Mouse (Mus musculus) midbrain, embryonic 13.5 days (tissue): Measurements from ENCODE around the gene Prom2. TPM values are rescaled to one million over a fixed set of nuclear protein-coding genes. Genes with fewer than 3 reads are reported as not detected.

Experiments used
- ATAC-seq: fragments of 200-750 bp; cut with Nextera tagmentation; 2 replicates; pipeline ENCODE4 v1.8.0; 2017; ENCODE audit warnings: mild to moderate bottlenecking, moderate TSS enrichment, moderate library complexity
- H3K27ac ChIP-seq: fragments of 300-500 bp; sonication (generic); 2 replicates; pipeline ENCODE4 v1.5.1; 2015; ENCODE audit warnings: inconsistent platforms, mild to moderate bottlenecking, moderate library complexity
- H3K27me3 ChIP-seq: fragments of 300-500 bp; sonication (generic); 2 replicates; pipeline ENCODE4 v1.6.1; 2015; ENCODE audit warnings: mild to moderate bottlenecking, inconsistent platforms
- H3K36me3 ChIP-seq: fragments of 300-500 bp; sonication (generic); 2 replicates; pipeline ENCODE4 v1.6.1; 2015; ENCODE audit warnings: mild to moderate bottlenecking, inconsistent platforms
- H3K4me1 ChIP-seq: fragments of 300-500 bp; sonication (generic); replicated peaks from 2 replicates; pipeline ENCODE4 v1.6.1; 2015; ENCODE audit warnings: inconsistent platforms
- H3K4me2 ChIP-seq: fragments of 300-500 bp; sonication (generic); replicated peaks from 2 replicates; pipeline ENCODE4 v1.6.1; 2015; ENCODE audit warnings: moderate library complexity, mild to moderate bottlenecking, inconsistent platforms
- H3K4me3 ChIP-seq: fragments of 300-500 bp; sonication (generic); replicated peaks from 2 replicates; pipeline ENCODE4 v1.5.1; 2015; ENCODE audit warnings: mild to moderate bottlenecking, inconsistent platforms
- H3K9ac ChIP-seq: fragments of 300-500 bp; sonication (generic); replicated peaks from 2 replicates; pipeline ENCODE4 v1.6.1; 2015; ENCODE audit warnings: mild to moderate bottlenecking, inconsistent platforms
- H3K9me3 ChIP-seq: fragments of 300-500 bp; sonication (generic); 2 replicates; pipeline ENCODE4 v1.6.1; 2016; ENCODE audit warnings: mild to moderate bottlenecking, inconsistent platforms
- WGBS: fragments of 180-500 bp; shearing (Covaris S2); methylation state at CpG from one replicate; pipeline ENCODE4 v1.1.7; 2015; 5-methylcytosine and 5-hydroxymethylcytosine counted together
- polyA plus RNA-seq: library from polyadenylated mRNA; unstranded; fragments of >200 nt; fragmentation: Nextera tagmentation; extraction: Ambion mirVana; gene quantifications from 2 replicates; pipeline ENCODE4 v1.2.1, GENCODE M21; 2015

Gene Prom2
- polyA plus RNA-seq, 1 experiment from 2014 or later, result not detected

- Histone ChIP-seq H3K9me3 (no peaks in the 10 kb centered on the region), H3K36me3 (0 out of 2 replicates have a peak, but pooled peaks cover 4% of the 10 kb centered on the region), H3K9ac (no peak overlapping the region), H3K27ac (no peak overlapping the region), H3K4me2 (no peak overlapping the region), H3K4me1 (peaks cover 25% of the 10 kb centered on the region), H3K27me3 (0 out of 2 replicates have a peak, but pooled peaks cover 5% of the 10 kb centered on the region), H3K4me3 (no peak overlapping the region)
- 86% methylated on average over 6 of the region's 6 CpGs for WGBS
- no peak for ATAC-seq
These were observed 35.1 kb downstream of the Prom2 start for GRCm38 (mm10) chr2:127506131-127506632.

- 73% methylated on average over 4 of the region's 4 CpGs for WGBS
- H3K27me3 ChIP-seq, result 0 out of 2 replicates have a peak, but pooled peaks cover 5% of the 10 kb centered on the region
- H3K4me1 ChIP-seq, result peaks cover 18% of the 10 kb centered on the region
- no peak overlapping the region for H3K27ac ChIP-seq
- H3K4me3 ChIP-seq, result no peak overlapping the region
- no peak overlapping the region for H3K4me2 ChIP-seq
- ATAC-seq, result no peak
- 0 out of 2 replicates have a peak, but pooled peaks cover 2% of the 10 kb centered on the region for H3K36me3 ChIP-seq
- no peaks in the 10 kb centered on the region for H3K9me3 ChIP-seq
- no peak overlapping the region for H3K9ac ChIP-seq
These were observed 36.1 kb downstream of the Prom2 start for GRCm38 (mm10) chr2:127505196-127505595.

GRCm38 (mm10) chr2:127503751-127504549 lies 37.3 kb downstream of the Prom2 start:
- 52% methylated on average over 8 of the region's 8 CpGs for WGBS
- no peak overlapping the region for H3K9ac ChIP-seq
- peak; percentile 49 for ATAC-seq
- peak overlapping the region; percentile 30; the same call in 1 of the 2 replicates for H3K27ac ChIP-seq
- no peaks in the 10 kb centered on the region for H3K9me3 ChIP-seq
- H3K36me3 ChIP-seq, result no peaks in the 10 kb centered on the region
- H3K4me2 ChIP-seq, result no peak overlapping the region
- H3K4me3 ChIP-seq, result no peak overlapping the region
- H3K27me3 ChIP-seq, result 0 out of 2 replicates have a peak, but pooled peaks cover 5% of the 10 kb centered on the region
- H3K4me1 ChIP-seq, result peaks cover 18% of the 10 kb centered on the region

DNA sequence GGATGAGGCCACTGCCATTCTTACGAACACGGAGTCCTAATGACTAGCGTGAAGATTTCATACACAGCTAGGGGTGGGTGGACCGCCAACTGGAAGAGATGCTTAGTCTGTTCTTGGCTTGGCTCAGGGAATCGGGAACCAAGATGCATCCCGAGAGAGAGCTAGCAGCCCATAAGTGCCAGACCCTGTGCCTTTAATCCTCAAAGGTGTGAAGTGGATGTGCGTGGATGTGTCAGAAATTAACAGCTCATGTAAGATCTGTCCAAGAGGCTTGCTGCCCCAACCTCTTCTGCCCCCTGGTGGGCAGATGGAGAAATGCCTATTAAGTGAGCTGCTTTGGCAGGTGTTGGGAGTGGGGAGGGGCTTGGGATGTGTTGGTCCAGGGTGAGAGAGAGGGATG lies 40.2 kb downstream of the Prom2 start:
- no peaks in the 10 kb centered on the region for H3K36me3 ChIP-seq
- no peak overlapping the region for H3K9ac ChIP-seq
- WGBS, result 70% methylated on average over 7 of the region's 7 CpGs
- 0 out of 2 replicates have a peak, but pooled peaks cover 5% of the 10 kb centered on the region for H3K27me3 ChIP-seq
- H3K9me3 ChIP-seq, result no peaks in the 10 kb centered on the region
- no peak overlapping the region for H3K4me2 ChIP-seq
- H3K4me3 ChIP-seq, result no peak overlapping the region
- ATAC-seq, result no peak
- peaks cover 8% of the 10 kb centered on the region for H3K4me1 ChIP-seq
- no peak overlapping the region for H3K27ac ChIP-seq

- no peak for ATAC-seq
- H3K27me3 ChIP-seq, result no peaks in the 10 kb centered on the region
- H3K9ac ChIP-seq, result no peak overlapping the region
- WGBS, result 83% methylated on average over 8 of the region's 8 CpGs
- H3K9me3 ChIP-seq, result no peaks in the 10 kb centered on the region
- H3K4me2 ChIP-seq, result no peak overlapping the region
- H3K36me3 ChIP-seq, result no peaks in the 10 kb centered on the region
- H3K27ac ChIP-seq, result no peak overlapping the region
- no peak overlapping the region for H3K4me3 ChIP-seq
- H3K4me1 ChIP-seq, result peaks cover 1% of the 10 kb centered on the region
These were observed 42.5 kb downstream of the Prom2 start for GRCm38 (mm10) chr2:127498750-127499149.

- Histone ChIP-seq H3K9ac (no peak overlapping the region), H3K27ac (no peak overlapping the region), H3K4me1 (no peaks in the 10 kb centered on the region), H3K4me2 (no peak overlapping the region), H3K4me3 (no peak overlapping the region), H3K27me3 (no peaks in the 10 kb centered on the region), H3K36me3 (no peaks in the 10 kb centered on the region), H3K9me3 (no peaks in the 10 kb centered on the region)
- ATAC-seq, result no peak
- WGBS, result 53% methylated on average over 1 of the region's 1 CpGs
These were observed 44.9 kb downstream of the Prom2 start for GRCm38 (mm10) chr2:127496321-127496720.

- Histone ChIP-seq H3K4me1 (peaks cover 32% of the 10 kb centered on the region), H3K4me2 (peak overlapping the region; percentile 43), H3K27me3 (peaks cover 69% of the 10 kb centered on the region), H3K9me3 (no peaks in the 10 kb centered on the region), H3K4me3 (peak overlapping the region; percentile 17), H3K36me3 (no peaks in the 10 kb centered on the region), H3K9ac (no peak overlapping the region; the same call in 1 of the 2 replicates), H3K27ac (no peak overlapping the region)
- ATAC-seq, result peak; percentile 80
- WGBS, result 8% methylated on average over 19 of the region's 19 CpGs
These were observed 56.6 kb downstream of the Prom2 start for GRCm38 (mm10) chr2:127484476-127485170.

DNA sequence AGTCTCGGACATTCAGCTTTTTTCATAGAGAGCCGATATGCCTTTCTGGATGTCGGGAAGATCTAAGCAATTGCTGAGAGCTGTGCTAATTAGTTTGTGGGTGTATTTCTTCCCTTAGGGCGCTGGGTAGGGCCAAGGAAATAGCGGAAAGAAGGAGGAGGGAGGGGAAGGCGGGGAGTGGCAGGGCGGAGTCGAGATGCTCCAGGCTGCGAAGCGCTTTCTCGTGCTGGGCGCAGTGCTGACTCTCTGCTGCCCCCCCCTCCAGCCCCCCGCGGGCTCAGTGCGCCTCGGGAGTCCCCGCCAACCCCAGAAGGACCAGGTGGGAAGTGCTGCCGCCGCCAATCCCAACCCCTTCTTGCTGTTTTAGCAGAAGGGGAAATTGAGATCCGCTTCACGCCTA lies 58.3 kb downstream of the Prom2 start:
- Histone ChIP-seq H3K4me2 (peak overlapping the region; percentile 56), H3K9me3 (no peaks in the 10 kb centered on the region), H3K27me3 (peaks cover 77% of the 10 kb centered on the region), H3K4me1 (peaks cover 32% of the 10 kb centered on the region), H3K9ac (no peak overlapping the region), H3K4me3 (peak overlapping the region; percentile 34; the same call in 1 of the 2 replicates), H3K27ac (no peak overlapping the region), H3K36me3 (no peaks in the 10 kb centered on the region)
- under 1% methylated on average over 20 of the region's 21 CpGs for WGBS
- no peak for ATAC-seq

- ATAC-seq, result no peak
- peaks cover 32% of the 10 kb centered on the region for H3K4me1 ChIP-seq
- no peaks in the 10 kb centered on the region for H3K9me3 ChIP-seq
- 0 out of 2 replicates have a peak overlapping the region, but pooled peaks have one; percentile 28 for H3K9ac ChIP-seq
- H3K27ac ChIP-seq, result no peak overlapping the region
- peak overlapping the region; percentile 56 for H3K4me2 ChIP-seq
- H3K27me3 ChIP-seq, result peaks cover 77% of the 10 kb centered on the region
- WGBS, result under 1% methylated on average over 21 of the region's 21 CpGs
- H3K4me3 ChIP-seq, result peak overlapping the region; percentile 34
- no peaks in the 10 kb centered on the region for H3K36me3 ChIP-seq
These were observed 58.7 kb downstream of the Prom2 start for GRCm38 (mm10) chr2:127482533-127482911.

DNA sequence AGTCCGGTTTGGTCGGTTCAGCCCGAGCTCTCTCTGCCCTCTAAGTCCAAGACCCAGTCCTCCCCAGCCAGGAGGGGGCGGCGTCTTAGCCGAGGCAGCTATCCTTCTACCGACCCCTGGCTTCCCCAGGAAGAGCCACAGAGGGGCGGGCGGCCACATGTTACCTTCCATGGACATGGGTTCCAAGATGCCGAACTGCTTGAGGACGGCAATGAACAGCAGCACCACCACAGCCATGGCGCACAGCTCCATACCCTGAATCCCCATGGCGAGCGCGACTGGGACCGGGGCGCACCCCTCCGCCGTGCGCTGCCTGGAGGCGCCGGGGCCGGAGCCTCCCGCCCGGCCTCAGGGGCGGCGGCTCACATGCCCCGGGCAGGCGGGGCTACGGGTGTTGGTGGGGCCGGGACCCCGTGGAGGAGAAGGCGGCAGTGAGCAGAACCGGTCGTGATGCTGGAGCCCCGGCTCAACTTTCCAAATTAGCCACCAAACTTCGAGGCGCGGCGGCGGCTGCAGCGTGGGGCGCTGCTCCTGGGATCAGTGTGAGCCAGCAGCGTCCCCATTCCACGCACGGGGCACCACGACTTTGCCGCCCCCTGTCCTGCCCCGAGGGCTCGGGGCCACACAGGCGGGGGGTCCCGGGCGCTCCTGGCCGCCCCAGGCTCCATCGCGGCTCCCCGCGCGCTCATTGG lies 59.3 kb downstream of the Prom2 start:
- peaks cover 77% of the 10 kb centered on the region for H3K27me3 ChIP-seq
- 0 out of 2 replicates have a peak overlapping the region, but pooled peaks have one; percentile 28 for H3K9ac ChIP-seq
- under 1% methylated on average over 57 of the region's 59 CpGs for whole genome bisulfite sequencing
- peak overlapping the region; percentile 56 for H3K4me2 ChIP-seq
- ATAC-seq, result no peak
- no peaks in the 10 kb centered on the region for H3K36me3 ChIP-seq
- peak overlapping the region; percentile 34 for H3K4me3 ChIP-seq
- H3K4me1 ChIP-seq, result peaks cover 32% of the 10 kb centered on the region
- no peaks in the 10 kb centered on the region for H3K9me3 ChIP-seq
- no peak overlapping the region for H3K27ac ChIP-seq

DNA sequence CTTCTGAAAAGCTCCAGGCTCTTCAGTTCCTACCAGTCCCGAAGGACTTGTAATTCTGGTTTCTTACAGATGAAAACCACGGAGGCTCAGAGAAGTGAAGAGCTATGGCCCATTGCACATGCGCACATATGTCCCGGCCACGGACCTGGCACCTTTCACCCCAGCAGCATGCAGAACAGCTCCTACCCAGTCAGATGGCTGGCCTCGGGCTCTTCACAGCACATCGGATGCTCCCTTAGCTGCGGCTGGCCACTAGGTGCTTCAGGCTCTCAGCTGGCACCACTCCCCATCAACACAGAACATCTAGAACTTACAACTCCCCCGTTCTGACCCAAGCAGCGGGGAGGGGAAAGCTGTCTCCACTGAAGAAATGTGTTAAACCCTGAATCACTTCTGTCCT lies 61.5 kb downstream of the Prom2 start:
- Histone ChIP-seq H3K36me3 (no peaks in the 10 kb centered on the region), H3K27me3 (peaks cover 59% of the 10 kb centered on the region), H3K4me3 (no peak overlapping the region), H3K9me3 (no peaks in the 10 kb centered on the region), H3K4me2 (no peak overlapping the region), H3K4me1 (peaks cover 30% of the 10 kb centered on the region), H3K9ac (no peak overlapping the region), H3K27ac (no peak overlapping the region)
- no peak for ATAC-seq
- WGBS, result 71% methylated on average over 10 of the region's 10 CpGs
